Mouse (Mus musculus): ENCODE data around the gene Rpl23a.
"Not testable (repeated sequence)": the region's sequence is repeated elsewhere in the genome, so short reads cannot be mapped to it uniquely, and the experiment has no call there.

The Rpl23a gene

GRCm38 (mm10) chr11:78146707-78147543 is 36.5 kb downstream of the Rpl23a start:
- peak; percentile 58 to 59 for DNase-seq (ENCODE audit: low spot score in 2 of 2)

GRCm38 (mm10) chr11:78146168-78146567 is 37.2 kb downstream of the Rpl23a start:
- DNase-seq (ENCODE audit: low spot score in 2 of 2) = no peak

GRCm38 (mm10) chr11:78143520-78143919 is 39.9 kb downstream of the Rpl23a start:
- no peak for DNase-seq (ENCODE audit: low spot score in 2 of 2)

- DNase-seq (ENCODE audit: low spot score in 2 of 2) = no peak
Observed at GRCm38 (mm10) chr11:78140665-78141064, 42.7 kb downstream of the Rpl23a start.

- no peak for DNase-seq (ENCODE audit: low spot score in 2 of 2)
Observed at GRCm38 (mm10) chr11:78138023-78138422, 45.4 kb downstream of the Rpl23a start.

GRCm38 (mm10) chr11:78137584-78137983 is 45.8 kb downstream of the Rpl23a start:
- DNase-seq (ENCODE audit: low spot score in 2 of 2) = peak; percentile 39 to 49

GRCm38 (mm10) chr11:78136132-78136531 is 47.3 kb downstream of the Rpl23a start:
- no peak for DNase-seq (ENCODE audit: low spot score in 2 of 2)

GRCm38 (mm10) chr11:78135314-78135713 is 48.1 kb downstream of the Rpl23a start:
- not testable (repeated sequence) for DNase-seq (ENCODE audit: low spot score in 2 of 2)

GRCm38 (mm10) chr11:78134344-78134743 is 49.0 kb downstream of the Rpl23a start:
- no peak for DNase-seq (ENCODE audit: low spot score in 2 of 2)

- DNase-seq (ENCODE audit: low spot score in 2 of 2) = no peak
Observed at GRCm38 (mm10) chr11:78133915-78134314, 49.5 kb downstream of the Rpl23a start.
